Mouse (Mus musculus): Measurements from ENCODE around the gene Trub2. TPM values are rescaled to one million over a fixed set of nuclear protein-coding genes. Genes with fewer than 3 reads are reported as not detected.

Gene Trub2
- polyA plus RNA-seq (2015; fragmentation: Illumina TruSeq; extraction: RNeasy Lipid Tissue Mini Kit (QIAGEN cat#74804); ENCODE audit: low read depth, low replicate concordance) = 27.5 TPM

DNA sequence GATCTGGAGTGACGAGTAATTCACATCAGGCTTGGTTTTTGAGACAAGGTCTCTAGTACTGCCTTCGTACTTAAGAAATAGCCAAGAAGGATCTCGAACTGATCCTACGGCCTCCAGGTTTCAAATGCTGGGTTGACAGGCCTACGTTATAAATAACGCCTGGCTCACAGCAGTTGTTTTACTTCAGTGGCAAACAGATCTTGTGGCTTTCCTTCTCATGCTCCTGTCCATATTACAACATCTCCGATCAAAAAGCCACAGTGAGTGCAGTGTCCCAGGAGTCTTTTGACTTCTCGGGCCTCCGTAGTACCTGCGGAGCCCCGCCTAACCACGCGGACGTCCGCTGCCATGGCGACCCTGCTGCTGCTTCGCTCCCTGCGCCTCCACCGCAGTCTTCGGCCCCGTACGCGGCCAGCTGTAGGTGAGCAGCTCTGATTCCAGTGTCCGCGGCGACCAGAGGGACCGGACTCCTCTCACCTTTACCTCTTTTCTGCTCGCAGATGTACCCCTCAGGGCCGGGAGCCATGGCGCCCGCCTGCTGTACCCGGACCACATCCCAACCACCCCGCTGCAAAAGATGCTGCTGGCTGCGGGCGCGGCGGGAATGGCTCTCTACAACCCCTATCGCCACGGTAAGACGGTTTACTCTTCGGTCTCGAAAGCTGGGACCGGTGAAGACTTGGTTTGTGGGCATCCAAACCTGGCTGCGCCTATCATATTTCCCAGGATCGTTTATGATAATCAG is at the start of gene Trub2:
Gene Trub2, minus strand, starts transcription at position 566 of the 745 bp plus-strand sequence.

DNA sequence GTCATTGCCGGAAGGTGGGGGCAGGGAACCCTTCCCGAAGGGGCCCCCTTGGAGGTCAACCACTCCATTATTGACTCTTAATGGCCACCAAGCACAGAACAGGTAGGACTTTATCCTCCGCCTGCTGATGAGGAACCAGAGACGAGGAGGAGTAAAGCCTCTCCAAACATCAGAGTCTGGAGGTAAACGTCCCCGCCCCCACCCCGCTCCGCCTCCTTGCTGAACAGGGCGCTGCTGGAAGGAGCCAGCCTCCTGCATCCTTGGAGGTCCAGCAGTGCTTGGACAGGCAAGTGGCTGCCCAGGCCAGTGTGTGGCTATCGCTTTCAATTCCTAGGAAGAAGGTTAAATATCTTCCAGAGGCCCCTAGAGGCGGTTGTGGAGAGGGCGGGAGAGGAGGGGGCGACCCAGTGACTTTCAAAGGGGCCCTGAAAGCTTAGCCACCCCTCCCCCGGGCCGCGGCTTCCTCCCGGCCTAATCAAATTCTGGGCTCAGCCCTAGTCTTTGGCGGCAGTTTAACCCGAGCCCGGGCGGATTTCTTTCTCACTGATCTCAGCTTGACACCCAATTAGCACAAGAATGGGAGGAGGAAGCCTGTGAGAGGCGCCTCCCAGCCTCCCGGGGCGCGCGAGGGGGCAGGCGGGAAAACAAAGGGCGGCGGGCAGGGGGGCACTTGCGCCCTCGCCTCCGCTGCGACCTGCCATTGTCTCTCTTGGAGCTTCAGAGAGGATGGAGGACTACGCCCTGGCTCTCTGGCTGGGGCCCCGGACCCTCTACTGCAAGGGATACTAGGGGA is 31.9 kb upstream of the Trub2 start, which contains the start of gene Urm1:
Gene Urm1, plus strand, starts transcription at position 51 of the 793 bp plus-strand sequence.

DNA sequence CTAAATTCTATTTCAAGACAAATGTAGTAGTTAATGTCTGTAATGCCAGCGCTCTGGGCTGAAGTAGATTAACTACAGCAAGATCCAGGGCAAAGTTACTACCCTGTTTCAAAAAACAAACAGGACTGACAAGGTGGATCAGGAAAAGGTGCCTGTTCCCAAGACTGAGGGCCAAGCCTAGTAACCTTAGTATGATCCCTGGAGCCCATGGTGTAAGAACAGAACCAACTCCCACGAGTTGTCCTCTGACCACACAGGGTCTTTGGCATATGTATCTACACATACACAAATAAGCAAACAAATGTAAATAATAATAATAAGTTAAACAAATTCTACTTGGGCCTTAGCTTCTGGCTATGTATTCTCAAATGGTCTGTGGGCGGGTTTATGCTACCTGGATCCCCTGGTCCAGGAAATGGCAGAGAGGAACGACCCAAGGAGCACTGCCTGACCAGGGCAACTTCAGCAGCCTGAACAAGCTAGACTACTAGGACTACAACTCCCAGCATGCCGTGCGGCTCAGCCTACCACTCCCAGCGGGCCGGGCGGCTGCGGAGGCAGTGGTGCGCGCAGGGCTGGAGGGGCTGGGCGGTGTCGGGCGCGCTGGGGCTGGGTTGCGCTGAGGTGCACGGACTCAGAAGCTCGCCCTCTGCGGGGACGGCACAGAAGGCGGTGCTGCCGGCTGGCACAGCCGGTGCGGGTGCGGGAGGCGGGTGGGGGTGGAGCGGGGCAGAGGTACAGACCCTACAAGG is 13.9 kb upstream of the Trub2 start, which contains the start of gene Slc27a4:
Gene Slc27a4, plus strand, starts transcription at position 560 of the 752 bp plus-strand sequence.

DNA sequence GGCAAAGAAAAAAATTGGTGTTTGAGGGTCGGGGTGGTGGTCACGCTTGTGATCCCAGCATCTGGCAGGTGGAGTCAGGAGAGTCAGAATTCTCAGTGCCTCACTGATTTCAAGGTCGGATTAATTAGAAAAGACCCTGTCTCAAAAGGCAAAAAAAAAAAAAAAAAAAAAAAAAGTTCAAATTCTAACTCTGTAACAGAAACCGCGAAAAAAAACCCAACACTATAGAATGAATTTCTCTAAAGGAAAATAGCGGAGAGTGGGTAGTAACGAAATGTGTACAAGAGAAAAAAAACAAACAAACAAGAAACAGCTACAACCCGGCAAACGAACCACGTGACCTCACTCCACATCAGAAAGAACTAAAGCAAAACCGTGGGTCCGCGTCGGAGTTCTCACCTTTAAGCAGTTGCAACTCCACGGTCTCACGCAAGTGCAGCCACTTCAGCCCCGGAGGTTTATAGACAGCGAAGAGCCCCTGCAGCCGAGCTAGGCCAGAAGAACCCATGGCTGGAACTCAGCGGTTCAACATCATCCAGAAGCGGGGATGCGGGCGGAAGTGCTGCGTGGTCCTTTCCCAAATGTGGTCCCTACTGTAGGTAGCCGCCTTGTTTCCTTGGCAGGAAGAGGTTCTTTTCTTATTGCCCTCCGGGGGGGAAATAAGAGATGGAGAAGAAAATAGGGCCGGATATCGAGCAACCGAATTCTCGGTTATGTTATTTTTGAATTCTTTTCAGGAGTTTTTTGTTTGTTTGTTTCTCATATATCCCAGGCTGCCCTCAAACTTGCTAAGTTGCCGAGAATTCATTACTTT is 991 bp downstream of the Trub2 start, which contains the start of gene Coq4:
Gene Coq4, plus strand, starts transcription at position 390 of the 814 bp plus-strand sequence.

DNA sequence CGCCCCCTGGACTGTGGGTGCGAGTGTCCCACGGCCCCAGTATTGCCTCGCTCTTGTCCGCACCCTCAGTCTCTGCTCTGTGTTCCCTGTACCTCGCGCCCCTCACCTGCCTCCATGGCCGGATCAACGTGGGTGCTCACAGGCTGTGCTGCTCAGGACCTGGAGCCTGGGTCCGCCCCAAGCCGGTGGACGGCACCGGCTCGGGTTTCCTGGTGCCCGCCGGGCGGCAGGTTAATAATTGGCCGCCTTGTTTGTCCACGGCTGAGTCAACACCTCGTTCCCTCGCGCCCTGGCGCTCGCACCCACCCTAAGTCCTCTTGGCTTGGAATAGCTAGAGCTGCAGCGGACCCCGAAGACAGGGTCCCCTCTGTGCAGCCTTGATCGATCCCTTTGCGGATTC is 36.8 kb downstream of the Trub2 start, which contains the start of gene Gm13420:
Gene Gm13420, minus strand, starts transcription at position 189 of the 400 bp plus-strand sequence.

Other genes with a start within 250 kb of the Trub2 start
- gene Rapgef1, start 168.8 kb downstream of the Trub2 start, polyA plus RNA-seq (2015; fragmentation: Illumina TruSeq; extraction: RNeasy Lipid Tissue Mini Kit (QIAGEN cat#74804); ENCODE audit: low read depth, low replicate concordance) = 57.7 TPM
- 0.45 TPM for gene Gm13420, start 36.8 kb downstream of the Trub2 start, polyA plus RNA-seq (2015; fragmentation: Illumina TruSeq; extraction: RNeasy Lipid Tissue Mini Kit (QIAGEN cat#74804); ENCODE audit: low read depth, low replicate concordance)
- not detected for gene Gm13547, start 29.2 kb downstream of the Trub2 start, polyA plus RNA-seq (2015; fragmentation: Illumina TruSeq; extraction: RNeasy Lipid Tissue Mini Kit (QIAGEN cat#74804); ENCODE audit: low read depth, low replicate concordance)
- gene Coq4, start 1.0 kb downstream of the Trub2 start, polyA plus RNA-seq (2015; fragmentation: Illumina TruSeq; extraction: RNeasy Lipid Tissue Mini Kit (QIAGEN cat#74804); ENCODE audit: low read depth, low replicate concordance) = 32.5 TPM
- gene Slc27a4, start 14.1 kb upstream of the Trub2 start, polyA plus RNA-seq (2015; fragmentation: Illumina TruSeq; extraction: RNeasy Lipid Tissue Mini Kit (QIAGEN cat#74804); ENCODE audit: low read depth, low replicate concordance) = 57.3 TPM
- gene Urm1, start 31.6 kb upstream of the Trub2 start, polyA plus RNA-seq (2015; fragmentation: Illumina TruSeq; extraction: RNeasy Lipid Tissue Mini Kit (QIAGEN cat#74804); ENCODE audit: low read depth, low replicate concordance) = 79.5 TPM
- gene Cercam, start 80.7 kb upstream of the Trub2 start, polyA plus RNA-seq (2015; fragmentation: Illumina TruSeq; extraction: RNeasy Lipid Tissue Mini Kit (QIAGEN cat#74804); ENCODE audit: low read depth, low replicate concordance) = 10.6 TPM
- gene Odf2, start 100.7 kb upstream of the Trub2 start, polyA plus RNA-seq (2015; fragmentation: Illumina TruSeq; extraction: RNeasy Lipid Tissue Mini Kit (QIAGEN cat#74804); ENCODE audit: low read depth, low replicate concordance) = 74.7 TPM
- gene Gle1, start 146.9 kb upstream of the Trub2 start, polyA plus RNA-seq (2015; fragmentation: Illumina TruSeq; extraction: RNeasy Lipid Tissue Mini Kit (QIAGEN cat#74804); ENCODE audit: low read depth, low replicate concordance) = 46.6 TPM
- 440 TPM for gene Sptan1, start 177.1 kb upstream of the Trub2 start, polyA plus RNA-seq (2015; fragmentation: Illumina TruSeq; extraction: RNeasy Lipid Tissue Mini Kit (QIAGEN cat#74804); ENCODE audit: low read depth, low replicate concordance)